Mouse (Mus musculus): ENCODE data around the gene Gm3460.
"Not testable (repeated sequence)": the region's sequence is repeated elsewhere in the genome, so short reads cannot be mapped to it uniquely, and the experiment has no call there.

Gene Gm3460

GRCm38 (mm10) chr14:6622318-6622717, at the start of gene Gm3460:
Gm3460 (minus strand) TSS chr14:6622418.
- DNase-seq (ENCODE audit: low spot score), result not testable (repeated sequence)

GRCm38 (mm10) chr14:6606436-6606835, 15.8 kb downstream of the Gm3460 start:
- peak; percentile 2 for DNase-seq (ENCODE audit: low spot score)

GRCm38 (mm10) chr14:6605004-6605403, 17.2 kb downstream of the Gm3460 start:
- DNase-seq (ENCODE audit: low spot score), result peak; percentile 3

GRCm38 (mm10) chr14:6604551-6604950, 17.7 kb downstream of the Gm3460 start:
- not testable (repeated sequence) for DNase-seq (ENCODE audit: low spot score)

GRCm38 (mm10) chr14:6590513-6590912, 31.7 kb downstream of the Gm3460 start, which contains the start of gene Gm3629:
Gm3629 (minus strand) TSS chr14:6590613.
- not testable (repeated sequence) for DNase-seq (ENCODE audit: low spot score)
